Mouse (Mus musculus): Measurements from ENCODE around the gene H2-T3. TPM values are rescaled to one million over a fixed set of nuclear protein-coding genes. Genes with fewer than 3 reads are reported as not detected.
"Not testable (repeated sequence)": the region's sequence is repeated elsewhere in the genome, so short reads cannot be mapped to it uniquely, and the experiment has no call there.

Gene H2-T3
- under 1 TPM in 1 of 2 experiments, not detected in 1; 0.34 TPM for total RNA-seq (2021)

DNA sequence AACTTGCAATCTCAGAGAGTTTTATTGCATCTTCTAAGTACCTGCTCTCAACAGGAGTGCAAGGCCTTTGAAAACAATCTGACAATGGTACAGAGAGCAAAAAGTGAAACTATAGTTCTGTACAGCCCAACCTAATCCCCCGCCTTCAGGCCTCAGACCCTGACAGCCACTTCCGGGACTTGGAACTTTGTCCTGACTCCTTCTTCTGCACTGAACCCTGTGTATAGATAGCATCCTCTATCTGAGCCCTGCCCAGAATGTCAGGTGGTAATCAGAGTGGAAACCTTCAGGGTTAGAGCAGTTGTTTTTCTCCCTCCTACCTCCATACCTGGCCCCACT is at the start of gene H2-T3:
TSS of gene H2-T3 (minus strand) at position 119 of the 339 bp plus-strand sequence.
- intact Hi-C loops (cut with DNase I), result loop anchor here (2.0 to 10.0 kb wide), 3 partner anchors 125 to 253 kb away; no protein-coding TSS in a partner anchor
- no peak for DNase-seq

DNA sequence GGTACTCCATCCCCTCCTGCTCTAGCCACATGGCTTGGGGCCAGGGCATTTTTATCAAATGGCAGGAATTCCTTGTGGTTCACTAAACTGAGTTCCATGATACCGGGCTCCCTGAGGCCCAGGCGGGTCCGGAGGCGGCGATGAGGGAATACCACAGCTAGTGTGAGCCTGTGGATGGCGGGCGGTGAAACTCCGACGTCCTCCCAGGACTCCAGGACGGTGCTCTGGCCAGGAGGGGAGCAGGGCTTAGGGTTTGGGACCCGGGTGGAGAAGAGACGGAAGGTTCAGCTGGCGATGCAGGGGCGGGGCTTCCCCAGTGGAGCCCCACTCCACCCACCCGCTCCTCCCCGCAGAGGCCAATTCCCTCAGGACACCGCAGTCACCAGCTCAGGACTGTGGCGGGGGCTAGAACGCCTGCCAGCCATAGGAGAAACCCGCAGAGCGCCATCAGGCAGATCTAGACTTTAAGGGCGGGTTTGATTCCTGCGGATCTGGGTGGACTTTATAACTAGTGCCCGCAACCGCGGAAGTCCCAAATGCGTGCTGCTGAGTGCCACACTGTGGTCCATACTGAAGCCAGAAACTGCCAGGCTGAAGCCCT is 47.3 kb upstream of the H2-T3 start:
- no peak for DNase-seq
- intact Hi-C loops (cut with DNase I), result no loop called here

- intact Hi-C loops (cut with DNase I); DNase-seq: not testable (repeated sequence)
These were observed 45.2 kb upstream of the H2-T3 start for GRCm38 (mm10) chr17:36235300-36235699.

DNA sequence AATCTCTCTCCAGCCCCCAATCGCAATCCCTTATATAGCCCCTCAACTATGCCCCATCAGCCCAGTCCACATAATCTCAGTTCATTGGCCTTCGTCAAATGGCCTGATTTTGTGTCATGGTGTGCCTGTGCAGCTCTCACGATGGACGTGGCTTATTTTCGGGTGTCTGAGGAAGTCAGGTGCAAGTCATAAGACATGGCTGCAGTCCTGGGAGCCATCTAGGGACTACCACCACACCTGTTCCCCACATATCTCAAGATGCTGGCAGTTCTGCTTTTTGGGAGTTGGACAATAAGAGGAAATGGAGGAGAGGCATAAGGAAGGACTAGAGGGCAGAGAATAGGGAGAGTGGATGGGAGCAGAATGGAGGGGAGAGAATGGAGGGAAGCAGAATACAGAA is 43.5 kb upstream of the H2-T3 start:
- intact Hi-C loops (cut with DNase I), result no loop called here
- no peak for DNase-seq

DNA sequence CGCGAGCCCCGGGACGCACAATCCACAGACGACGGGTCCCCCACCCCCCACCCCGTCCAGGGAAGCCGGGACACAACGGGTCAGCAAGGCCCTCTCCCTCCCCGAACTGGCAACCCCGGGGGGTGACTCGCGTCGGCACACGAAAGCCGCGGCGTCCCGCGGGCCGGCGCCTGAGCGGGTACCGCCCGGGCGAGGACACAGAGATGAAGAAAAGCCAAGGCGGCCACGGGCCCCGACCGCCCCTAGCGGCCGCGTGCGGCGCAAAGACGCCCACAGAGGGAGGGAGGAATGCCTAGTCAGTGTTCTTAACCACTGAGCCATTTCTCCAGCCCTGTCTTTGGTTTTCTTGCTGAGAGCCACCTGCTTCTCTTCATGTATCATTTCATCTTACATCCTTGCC is 41.2 kb upstream of the H2-T3 start:
- DNase-seq, result peak; percentile 72 to 81
- intact Hi-C loops (cut with DNase I), result no loop called here

DNA sequence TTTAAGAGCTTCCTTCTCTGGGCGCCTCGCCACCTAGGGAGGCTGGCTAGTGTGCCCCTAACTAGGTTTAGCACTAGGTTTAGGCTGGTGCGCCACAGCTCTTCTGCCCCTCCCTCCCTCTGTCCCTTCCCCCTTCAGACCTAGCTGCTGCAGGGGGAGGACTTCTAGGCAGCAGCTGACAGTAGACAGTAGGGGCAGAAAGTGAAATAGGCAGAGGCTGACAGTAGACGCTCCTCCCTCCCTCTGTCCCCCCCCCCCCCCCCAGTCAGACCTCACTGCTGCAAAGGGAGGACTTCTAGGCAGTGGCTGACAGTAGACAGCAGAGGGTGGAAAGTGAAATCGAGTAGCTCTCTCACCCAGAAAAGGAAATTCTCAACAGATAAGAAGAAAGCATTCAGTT is 39.0 kb upstream of the H2-T3 start:
- intact Hi-C loops (cut with DNase I), result no loop called here
- DNase-seq, result no peak

DNA sequence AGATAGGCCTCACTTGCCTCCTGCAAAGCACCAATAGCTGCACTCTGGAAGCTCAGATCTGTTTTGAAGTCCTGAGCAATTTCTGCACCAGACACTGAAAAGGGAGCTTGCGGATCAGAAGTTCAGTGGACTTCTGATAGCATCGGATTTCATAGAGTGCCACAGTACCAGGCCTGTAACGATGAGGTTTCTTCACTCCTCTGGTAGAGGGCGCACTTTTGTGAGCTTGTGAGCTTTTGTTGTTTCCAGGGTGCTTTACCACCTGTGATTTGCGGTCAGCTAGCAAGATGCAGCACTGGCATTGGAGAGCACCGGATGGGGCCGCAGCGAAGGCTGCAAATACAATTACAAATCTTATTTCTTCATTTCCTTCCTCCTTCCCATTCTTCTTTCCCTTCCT is 36.8 kb upstream of the H2-T3 start:
- intact Hi-C loops (cut with DNase I), result no loop called here
- DNase-seq, result peak in 1 of 2 experiments; percentile 21

- DNase-seq, result peak; percentile 17 to 20
These were observed 35.2 kb upstream of the H2-T3 start for GRCm38 (mm10) chr17:36225231-36225824.

DNA sequence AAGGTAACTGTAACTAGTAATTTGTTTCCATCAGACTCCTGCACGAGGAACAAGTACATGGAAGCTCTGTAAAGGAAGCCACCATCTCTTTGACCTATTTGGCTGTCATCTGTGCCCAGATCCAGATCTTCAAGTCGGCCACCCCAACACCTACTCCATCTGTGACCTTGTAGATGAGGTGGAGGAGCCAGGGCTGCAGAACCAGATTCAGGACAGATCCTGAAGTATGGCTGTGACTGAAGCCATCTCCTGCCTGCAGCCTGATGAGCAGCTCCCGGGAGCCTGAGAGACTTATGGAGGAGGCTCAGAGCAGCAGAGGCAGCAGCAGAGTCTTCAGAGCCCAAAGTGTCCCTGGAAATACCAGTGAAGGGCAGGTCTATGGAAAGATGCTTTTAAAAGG is 34.4 kb upstream of the H2-T3 start:
- intact Hi-C loops (cut with DNase I), result no loop called here
- DNase-seq, result no peak

More at GRCm38 (mm10) chr17:36225231-36225824, 35.2 kb upstream of the H2-T3 start:
- intact Hi-C loops (cut with DNase I), result no loop called here

DNA sequence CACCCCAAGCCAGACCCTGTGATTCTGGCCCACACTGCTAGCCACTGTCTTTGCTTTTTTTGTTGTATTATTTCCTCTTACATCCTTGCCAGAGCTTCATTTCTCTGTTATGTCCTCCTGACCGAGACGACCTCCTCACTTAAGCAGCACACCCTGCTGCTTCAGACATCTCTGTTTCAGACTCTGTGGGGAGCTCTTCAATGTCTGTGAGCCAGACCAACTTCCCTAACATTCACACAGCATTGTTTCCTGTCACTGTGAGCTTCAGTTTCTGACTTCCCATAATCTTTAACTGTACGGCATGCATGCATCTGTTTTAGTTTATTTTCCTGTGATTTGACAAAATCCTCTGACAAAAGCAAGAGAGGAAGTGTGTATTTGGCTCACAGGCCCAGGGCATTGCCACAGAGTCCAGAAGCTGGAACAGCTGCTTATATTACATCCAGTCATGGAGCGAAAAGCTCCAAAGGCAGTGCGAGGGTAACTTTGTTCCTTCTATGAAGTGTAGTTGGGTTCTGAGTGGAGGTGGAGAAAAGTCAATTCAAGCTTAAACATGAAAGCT is 28.6 kb upstream of the H2-T3 start:
- intact Hi-C loops (cut with DNase I), result no loop called here

GRCm38 (mm10) chr17:36215586-36215985 is 25.5 kb upstream of the H2-T3 start:
- no peak for DNase-seq
- intact Hi-C loops (cut with DNase I), result no loop called here

More for the DNA sequence above, 28.6 kb upstream of the H2-T3 start:
- DNase-seq, result no peak

DNA sequence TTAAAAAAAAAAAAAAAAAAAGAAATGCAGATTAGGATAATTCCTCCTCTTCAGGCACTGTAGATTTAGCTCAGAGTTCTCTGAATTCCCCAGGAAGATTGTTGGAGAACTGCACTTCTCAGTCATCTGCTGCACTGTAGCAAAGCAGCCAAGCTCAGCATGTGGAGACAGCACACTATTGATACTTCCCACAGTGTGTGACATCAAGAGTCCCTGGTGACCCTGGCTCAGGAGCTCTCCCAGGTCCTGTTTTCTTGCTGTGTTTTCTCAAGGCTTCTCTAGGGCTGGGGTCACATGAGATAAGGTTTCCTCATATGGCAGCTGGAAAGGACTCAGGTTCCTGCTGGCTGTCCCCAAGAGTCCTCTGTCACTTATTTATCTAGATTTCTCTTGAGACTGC is 16.8 kb upstream of the H2-T3 start:
- DNase-seq, result no peak
- intact Hi-C loops (cut with DNase I), result loop anchor here (5.0 kb wide), 1 partner anchor 120 kb away; no protein-coding TSS in a partner anchor

GRCm38 (mm10) chr17:36205862-36206261 is 15.8 kb upstream of the H2-T3 start:
- intact Hi-C loops (cut with DNase I), result loop anchor here (5.0 kb wide), 1 partner anchor 119 kb away; no protein-coding TSS in a partner anchor
- no peak for DNase-seq

GRCm38 (mm10) chr17:36205456-36205855 is 15.4 kb upstream of the H2-T3 start:
- DNase-seq, result peak; percentile 10 to 11
- intact Hi-C loops (cut with DNase I), result loop anchor here (5.0 kb wide), 1 partner anchor 118 kb away; no protein-coding TSS in a partner anchor

DNA sequence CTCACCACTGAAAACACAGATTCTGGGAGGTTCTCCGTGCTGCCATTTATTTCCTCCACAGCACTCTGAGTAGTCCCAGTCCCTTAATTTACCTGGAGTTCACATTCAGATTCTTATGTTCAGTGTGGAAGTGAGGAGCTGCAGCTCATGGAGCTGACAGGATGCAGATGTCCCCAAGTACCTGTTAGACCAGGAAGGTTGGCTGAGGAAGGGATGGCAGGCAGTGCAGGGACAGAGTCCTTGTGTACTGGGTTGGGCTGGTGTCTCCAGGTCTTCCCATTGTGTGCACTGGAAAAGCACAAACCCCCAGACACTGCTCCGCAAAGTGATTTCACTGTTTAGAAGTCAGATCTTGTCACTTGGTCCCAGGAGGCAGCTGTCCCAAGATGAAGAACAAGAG is 11.8 kb upstream of the H2-T3 start:
- intact Hi-C loops (cut with DNase I), result no loop called here
- DNase-seq, result no peak

DNA sequence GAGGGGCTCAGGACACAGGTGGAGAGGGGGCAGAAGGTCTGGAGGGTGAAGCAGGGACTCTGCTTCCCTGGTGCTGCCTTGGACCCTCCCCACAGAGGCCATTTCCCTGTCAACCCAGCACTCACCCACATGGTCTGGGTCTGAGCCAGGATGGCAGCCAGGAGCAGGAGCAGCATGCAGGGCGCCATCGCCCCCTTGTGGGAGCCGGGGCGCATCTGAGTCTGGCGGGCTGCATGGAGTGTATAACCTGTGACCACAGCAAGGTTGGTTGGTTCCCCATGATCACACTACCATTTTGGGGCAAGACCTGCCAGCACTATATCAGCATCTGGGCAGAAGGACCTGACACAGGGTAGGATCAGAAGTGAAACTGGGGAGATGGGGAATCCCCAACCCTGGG is 8.2 kb upstream of the H2-T3 start:
- intact Hi-C loops (cut with DNase I), result loop anchor here (10.0 kb wide), 1 partner anchor 134 kb away; no protein-coding TSS in a partner anchor
- DNase-seq, result no peak

GRCm38 (mm10) chr17:36194471-36194870 is 4.4 kb upstream of the H2-T3 start:
- intact Hi-C loops (cut with DNase I), result loop anchor here (5.0 to 10.0 kb wide), 2 partner anchors 130 to 257 kb away; no protein-coding TSS in a partner anchor
- DNase-seq, result no peak

DNA sequence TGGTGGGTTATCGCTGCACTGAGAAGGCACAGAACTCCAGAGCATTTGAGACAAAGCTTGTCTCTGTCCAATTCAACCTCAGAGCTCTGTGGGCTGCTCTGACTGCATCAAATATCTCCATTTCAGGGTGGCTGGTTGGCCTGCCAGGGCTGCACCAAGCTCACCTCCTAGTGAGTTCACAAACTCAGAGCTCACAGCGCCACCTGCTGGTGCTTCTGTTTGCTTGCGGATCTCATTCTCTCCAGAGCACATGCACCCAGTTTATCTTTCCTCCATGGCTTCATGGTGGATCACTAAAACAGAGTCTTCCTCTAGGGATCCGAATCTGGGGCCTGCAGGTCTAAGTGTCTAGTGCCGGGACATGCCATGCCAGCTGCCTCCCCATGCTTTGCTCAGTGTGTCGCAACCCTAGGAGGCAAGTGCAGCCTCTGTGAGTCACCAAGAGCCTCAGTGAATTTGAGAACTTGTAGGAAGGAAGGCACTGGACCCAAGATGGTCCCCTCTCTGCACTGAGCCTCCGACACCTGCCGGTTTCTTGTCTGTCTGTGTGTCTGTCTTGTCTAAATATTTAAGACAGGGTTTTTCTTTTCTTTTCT is 3.6 kb upstream of the H2-T3 start:
- peak; percentile 41 to 75 for DNase-seq
- intact Hi-C loops (cut with DNase I), result loop anchor here (5.0 to 10.0 kb wide), 2 partner anchors 129 to 256 kb away; no protein-coding TSS in a partner anchor

GRCm38 (mm10) chr17:36192371-36192770 is 2.3 kb upstream of the H2-T3 start:
- no peak for DNase-seq
- intact Hi-C loops (cut with DNase I), result loop anchor here (5.0 to 10.0 kb wide), 2 partner anchors 128 to 255 kb away; no protein-coding TSS in a partner anchor

GRCm38 (mm10) chr17:36189491-36190168 is 457 bp downstream of the H2-T3 start:
- intact Hi-C loops (cut with DNase I), result loop anchor here (2.0 to 10.0 kb wide), 3 partner anchors 125 to 252 kb away; no protein-coding TSS in a partner anchor
- DNase-seq, result no peak

DNA sequence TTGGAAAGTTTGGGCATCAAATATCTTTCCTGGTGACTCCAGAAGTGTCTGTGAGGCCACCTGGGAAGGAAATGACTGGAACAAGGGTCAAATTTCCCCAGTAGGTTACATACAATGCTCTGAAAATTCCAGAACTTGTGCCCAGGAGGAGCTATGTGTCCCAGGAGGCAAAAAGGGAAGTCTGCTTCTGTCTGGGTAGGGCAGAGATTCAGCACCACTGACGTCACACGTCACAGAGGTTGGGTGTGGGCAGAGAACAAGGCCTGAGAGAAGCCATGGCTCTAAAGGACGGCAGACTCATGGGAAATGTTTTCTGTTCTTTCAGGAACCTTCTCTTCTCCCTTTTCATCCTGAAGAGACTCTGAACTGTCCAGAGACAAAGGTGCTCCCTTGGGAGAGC is 2.5 kb downstream of the H2-T3 start:
- no peak for DNase-seq
- intact Hi-C loops (cut with DNase I), result loop anchor here (2.0 kb wide), 1 partner anchor 21 kb away; no protein-coding TSS in a partner anchor
